Mouse (Mus musculus) gastrocnemius, postnatal 4 days (tissue): ENCODE results near the gene Thsd4. TPM values are rescaled to one million over a fixed set of nuclear protein-coding genes. Genes with fewer than 3 reads are reported as not detected.
"Not testable (repeated sequence)": the region's sequence is repeated elsewhere in the genome, so short reads cannot be mapped to it uniquely, and the experiment has no call there.

Experiments used
- DNase-seq, 2 experiments: peaks; one replicate each; pipeline ENCODE4 v3.0.0; 2021 to 2022; ENCODE audit warnings: low spot score in 2 of 2, mixed read lengths in 2 of 2
- total RNA-seq, 2 experiments: library from RNA; stranded (reverse); gene quantifications; 2 replicates each; pipeline ENCODE4 v1.2.3; 2021

Gene Thsd4
- total RNA-seq, 2 experiments from 2014 or later: 23.5 to 27.4 TPM

DNA sequence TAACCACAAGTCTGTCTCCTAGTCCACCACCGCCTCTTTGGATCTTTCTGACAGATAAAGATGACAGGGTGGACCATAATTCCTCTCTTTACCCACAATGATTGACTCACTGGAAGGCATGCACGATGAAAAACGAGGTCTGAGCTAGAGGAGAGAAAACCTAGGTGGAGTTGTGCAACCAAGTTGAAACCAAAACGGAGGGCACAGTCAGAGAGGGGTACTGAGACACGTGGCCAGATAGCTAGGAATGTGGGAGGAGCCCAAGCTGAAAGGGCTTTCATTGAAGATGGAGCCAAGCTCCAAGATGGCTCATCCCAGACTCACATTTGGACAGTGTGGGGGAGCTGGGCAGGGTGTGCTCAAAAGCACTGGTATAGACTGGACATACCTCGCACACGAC lies 296.4 kb downstream of the Thsd4 start:
- DNase-seq: no peak

DNA sequence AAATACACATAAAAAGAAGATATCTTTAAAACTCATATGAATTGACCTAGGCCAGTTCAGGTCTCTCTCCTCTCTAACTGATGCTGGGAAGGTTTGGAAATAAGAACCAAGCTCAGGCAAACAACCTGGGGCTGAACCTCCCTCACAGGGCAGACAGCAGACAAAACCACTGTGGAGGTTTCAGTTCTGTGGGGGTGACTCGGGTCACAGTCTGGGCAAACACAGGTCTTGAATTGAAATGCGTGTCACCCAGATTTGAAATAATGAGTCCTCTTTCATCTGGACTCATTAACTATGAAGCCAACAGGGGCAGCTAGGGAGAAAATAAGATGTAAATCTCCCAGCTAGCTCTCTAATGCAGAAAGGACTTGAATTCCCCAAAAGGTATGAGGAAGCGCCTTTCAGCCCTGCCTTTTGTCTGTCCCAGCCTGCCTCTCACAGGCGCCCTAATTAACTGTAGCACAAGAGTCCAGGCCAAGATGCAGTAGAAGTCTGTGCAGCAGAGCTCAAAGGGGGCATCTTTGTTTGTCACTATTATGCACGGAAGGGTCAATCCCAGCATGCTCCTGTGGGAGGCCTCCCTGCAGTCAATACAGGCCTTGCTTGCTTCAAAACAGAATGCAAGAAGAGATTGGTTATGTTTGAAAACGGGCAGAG lies 297.7 kb downstream of the Thsd4 start:
- no peak for DNase-seq

DNA sequence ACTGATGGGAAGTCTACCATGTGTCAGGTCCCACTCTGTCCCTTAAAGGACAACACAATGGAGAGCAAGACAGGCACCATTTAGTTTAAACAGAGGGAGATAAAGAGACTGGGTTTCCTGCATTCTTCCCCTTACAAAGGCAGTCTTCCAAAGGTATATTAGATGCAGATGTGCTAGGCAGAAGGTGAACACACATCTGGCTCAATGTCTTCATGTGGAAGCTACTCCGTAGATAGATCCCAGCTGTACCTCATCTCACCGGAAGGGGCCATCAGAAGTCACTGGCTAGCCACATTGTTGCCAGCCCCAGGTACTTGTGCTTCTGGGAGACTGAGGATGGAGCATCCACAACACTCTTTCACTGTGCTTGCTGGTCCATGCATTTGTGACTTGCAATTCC lies 301.4 kb downstream of the Thsd4 start:
- no peak for DNase-seq

GRCm38 (mm10) chr9:60218396-60218795 lies 303.4 kb downstream of the Thsd4 start:
- no peak for DNase-seq

GRCm38 (mm10) chr9:60216029-60216428 lies 305.8 kb downstream of the Thsd4 start:
- DNase-seq: no peak

DNA sequence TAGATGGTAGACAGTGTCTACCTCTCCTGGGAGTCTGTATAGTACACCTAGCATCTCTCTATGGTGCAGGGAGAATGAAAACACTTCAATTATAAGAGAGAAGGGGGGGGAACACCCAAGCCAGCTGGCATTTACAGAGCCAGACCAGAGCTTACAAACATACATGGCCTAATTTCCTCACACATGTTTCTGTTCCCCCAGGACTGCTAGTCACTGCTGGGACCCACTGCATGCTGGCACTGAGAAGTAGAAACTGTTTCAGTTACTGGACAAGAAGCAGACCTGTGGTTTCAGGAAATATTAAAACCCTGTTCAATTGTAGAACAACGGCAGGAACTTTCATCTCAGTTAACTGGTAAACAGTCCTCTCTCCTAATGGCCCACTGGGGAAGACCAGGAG lies 308.7 kb downstream of the Thsd4 start:
- no peak for DNase-seq

DNA sequence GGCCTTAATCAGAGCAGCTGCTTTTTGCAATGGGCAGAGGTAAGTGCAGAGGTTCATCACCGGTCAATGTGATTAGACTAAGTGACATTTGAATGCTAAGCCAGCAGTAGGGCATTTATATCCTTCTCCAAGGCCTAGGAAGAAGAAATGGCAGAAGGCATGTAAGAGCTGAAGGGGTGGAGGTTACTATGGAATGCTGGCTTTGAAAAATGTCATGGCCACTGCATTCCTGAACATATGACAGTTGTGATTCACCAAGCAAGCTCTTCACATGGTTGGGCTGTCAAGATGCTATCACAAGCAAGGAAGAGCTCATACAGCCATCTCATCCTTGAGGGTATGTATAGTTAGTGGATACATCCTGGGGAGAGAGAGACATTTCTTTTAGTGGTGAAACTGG lies 313.0 kb downstream of the Thsd4 start:
- DNase-seq: no peak

DNA sequence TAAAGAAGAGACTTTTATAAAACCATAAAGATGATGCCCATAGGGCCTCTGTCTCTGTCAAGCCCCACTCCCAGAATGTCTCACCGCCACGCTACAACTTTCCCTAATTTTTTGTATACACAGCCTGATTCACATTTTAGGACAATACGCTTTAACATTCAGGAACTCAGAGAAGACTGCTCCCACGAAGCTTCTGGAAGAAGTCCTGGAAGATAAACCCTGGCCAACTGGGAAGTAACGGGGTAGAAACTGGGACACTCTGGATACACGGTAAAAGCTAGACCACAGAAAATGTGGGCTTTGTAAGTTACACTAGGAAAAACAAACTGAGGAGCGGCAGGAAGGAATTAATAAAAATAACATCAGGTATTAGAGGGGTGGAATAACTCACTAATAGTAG lies 318.7 kb downstream of the Thsd4 start:
- DNase-seq: no peak

DNA sequence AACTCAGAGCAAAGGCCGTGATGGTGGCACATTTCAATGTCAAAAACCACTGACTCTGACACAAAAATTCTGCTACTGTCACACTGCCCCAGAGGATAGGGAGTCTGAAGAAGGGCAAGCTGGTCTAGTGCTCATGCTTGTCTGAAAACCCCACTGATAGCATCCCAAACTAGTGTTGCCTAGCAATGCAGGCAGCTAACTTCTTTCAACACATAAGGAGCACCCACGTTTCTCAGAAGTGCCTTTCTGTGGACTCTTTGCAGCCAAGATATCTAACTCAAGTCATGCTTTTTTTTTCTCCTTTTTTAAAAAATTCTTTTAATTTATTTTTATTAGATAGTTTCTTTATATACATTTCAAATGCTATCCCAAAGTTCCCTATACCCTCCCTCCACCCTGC lies 321.4 kb downstream of the Thsd4 start:
- no peak for DNase-seq

- DNase-seq: no peak
Measured at GRCm38 (mm10) chr9:60198530-60199200, 323.2 kb downstream of the Thsd4 start.

- DNase-seq: no peak
Measured at GRCm38 (mm10) chr9:60195502-60195901, 326.3 kb downstream of the Thsd4 start.

- no peak for DNase-seq
Measured at GRCm38 (mm10) chr9:60194905-60195304, 326.9 kb downstream of the Thsd4 start.

GRCm38 (mm10) chr9:60192321-60192720 lies 329.5 kb downstream of the Thsd4 start:
- DNase-seq: no peak

DNA sequence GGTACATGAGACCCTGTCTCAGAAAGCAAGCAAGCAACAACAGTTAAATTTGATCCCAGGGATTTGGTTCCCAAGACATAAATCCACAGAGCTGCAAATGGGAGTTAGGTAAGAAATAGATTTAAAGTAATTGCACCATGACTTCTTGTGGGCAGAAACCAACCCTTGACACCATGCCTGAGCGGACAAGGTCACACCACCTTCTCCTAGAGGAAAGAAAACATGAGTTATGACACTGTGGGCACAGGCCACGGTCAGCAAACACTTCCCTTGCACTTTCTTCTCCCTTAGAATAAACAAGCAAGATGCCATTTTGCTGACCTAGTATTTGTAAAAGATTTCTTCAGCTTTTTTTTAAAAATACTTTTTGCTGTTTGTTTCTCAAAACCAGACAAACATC lies 334.4 kb downstream of the Thsd4 start:
- no peak for DNase-seq

GRCm38 (mm10) chr9:60186948-60187347 lies 334.9 kb downstream of the Thsd4 start:
- DNase-seq: no peak

GRCm38 (mm10) chr9:60184083-60184482 lies 337.8 kb downstream of the Thsd4 start:
- no peak for DNase-seq

- no peak for DNase-seq
Measured at GRCm38 (mm10) chr9:60182371-60182770, 339.5 kb downstream of the Thsd4 start.

DNA sequence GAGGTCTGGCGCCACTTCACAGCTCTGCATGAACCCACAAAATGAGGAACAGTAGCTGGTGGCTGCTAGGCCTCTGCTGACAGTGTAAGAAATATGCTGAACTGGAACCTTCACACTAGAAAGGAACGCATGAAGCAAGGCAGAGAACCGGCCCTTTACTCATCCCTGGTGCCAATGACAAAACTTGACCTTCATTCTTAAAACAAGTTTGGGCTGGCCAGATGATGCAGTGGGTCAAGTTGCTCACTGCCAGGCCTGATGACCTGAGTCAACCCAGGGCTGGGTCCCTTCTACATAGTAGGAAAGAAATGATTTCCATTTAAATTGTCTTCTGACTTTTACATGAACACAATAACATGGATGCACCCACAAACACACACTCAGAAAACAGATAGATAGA lies 340.9 kb downstream of the Thsd4 start:
- DNase-seq: no peak

DNA sequence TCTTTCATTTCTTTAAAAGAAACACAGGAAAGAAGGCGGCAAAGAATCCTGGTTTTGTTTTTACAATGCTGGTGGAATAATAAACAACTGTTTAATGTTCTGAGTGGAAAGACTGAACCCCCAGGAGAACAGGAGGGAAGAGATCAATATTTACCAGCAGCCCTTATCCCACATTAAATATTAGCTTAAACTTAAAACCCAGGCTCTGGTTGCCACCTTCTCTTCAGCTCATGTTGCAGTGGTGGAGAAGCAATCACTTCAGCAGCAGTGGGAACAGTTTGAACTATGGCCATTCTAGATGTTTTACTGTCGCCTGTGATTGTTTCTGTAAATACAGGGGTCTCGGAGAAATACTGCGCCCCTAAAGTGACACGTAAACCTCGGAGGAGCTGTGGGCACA lies 341.7 kb downstream of the Thsd4 start:
- DNase-seq: no peak

DNA sequence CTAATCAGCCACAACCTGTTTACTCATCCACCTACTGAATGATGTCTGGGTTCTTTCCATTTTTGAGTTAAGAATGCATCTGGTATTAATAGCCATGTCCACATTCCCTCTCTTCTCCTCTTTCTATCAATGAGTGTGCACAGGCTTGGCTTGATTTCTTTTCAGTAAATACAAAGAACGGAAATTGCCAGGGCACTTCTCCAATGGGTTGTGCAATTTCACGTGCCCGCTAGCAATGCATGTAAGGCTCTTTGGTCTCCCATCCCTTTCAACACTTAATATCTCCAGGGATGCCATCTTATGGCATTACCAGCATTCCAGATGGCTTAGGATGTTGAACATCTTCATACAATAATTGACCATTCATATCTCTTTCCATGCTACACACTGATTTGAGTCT lies 345.5 kb downstream of the Thsd4 start:
- no peak for DNase-seq

- not testable (repeated sequence) for DNase-seq
Measured at GRCm38 (mm10) chr9:60172459-60173060, 349.3 kb downstream of the Thsd4 start.

DNA sequence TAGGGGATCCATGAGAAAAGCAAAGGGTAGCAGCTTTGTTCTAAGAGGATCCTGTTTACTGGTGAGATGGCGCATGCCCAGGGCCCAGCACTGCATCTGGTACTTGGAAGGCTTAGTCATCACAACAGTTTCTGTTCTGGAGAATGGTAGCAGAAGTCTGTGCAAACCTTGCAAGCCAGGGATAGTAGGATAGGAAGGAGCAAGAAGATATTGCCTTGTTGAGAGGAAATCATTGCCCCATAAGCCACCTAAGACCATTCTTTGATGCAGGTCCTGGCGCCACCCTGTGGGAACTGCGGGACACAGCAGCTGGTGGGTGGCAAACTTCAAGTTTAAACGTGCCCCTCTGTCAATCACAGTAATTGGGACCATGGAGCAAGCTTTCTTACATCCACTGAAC lies 354.9 kb downstream of the Thsd4 start:
- DNase-seq: no peak

- DNase-seq: no peak
Measured at GRCm38 (mm10) chr9:60160855-60161254, 361.0 kb downstream of the Thsd4 start.
